Mouse (Mus musculus) midbrain, embryonic 11.5 days (tissue): ENCODE data around the gene Hsbp1. TPM values are rescaled to one million over a fixed set of nuclear protein-coding genes. Genes with fewer than 3 reads are reported as not detected.
"Not testable (repeated sequence)": the region's sequence is repeated elsewhere in the genome, so short reads cannot be mapped to it uniquely, and the experiment has no call there.

ENCODE experiments used
- ATAC-seq: fragments of 200-750 bp; cut with Nextera tagmentation; 2 replicates; pipeline ENCODE4 v1.8.0; 2017; ENCODE audit warnings: moderate TSS enrichment, moderate library complexity; ENCODE audit not compliant: low FRiP score
- DNase-seq: peaks from one replicate; pipeline ENCODE4 v3.0.0; 2015; ENCODE audit warnings: low spot score; ENCODE audit errors: missing footprints
- H3K27ac ChIP-seq: fragments of 300-500 bp; sonication (generic); 2 replicates; pipeline ENCODE4 v1.5.1; 2014; ENCODE audit warnings: low read depth, low read length
- H3K27me3 ChIP-seq: fragments of 300-500 bp; sonication (generic); 2 replicates; pipeline ENCODE4 v1.6.1; 2014; ENCODE audit warnings: mild to moderate bottlenecking, low read length, moderate library complexity, mixed read lengths; ENCODE audit not compliant: control insufficient read depth, insufficient read depth
- H3K36me3 ChIP-seq: fragments of 300-500 bp; sonication (generic); 2 replicates; pipeline ENCODE4 v1.6.1; 2014; ENCODE audit warnings: mild to moderate bottlenecking, low read length, moderate library complexity, mixed read lengths; ENCODE audit not compliant: control insufficient read depth, insufficient read depth
- H3K4me1 ChIP-seq: fragments of 300-500 bp; sonication (generic); 2 replicates; pipeline ENCODE4 v1.6.1; 2014; ENCODE audit warnings: low read length; ENCODE audit not compliant: control insufficient read depth, insufficient read depth
- H3K4me2 ChIP-seq: fragments of 300-500 bp; sonication (generic); 2 replicates; pipeline ENCODE4 v1.6.1; 2014; ENCODE audit warnings: mild to moderate bottlenecking, moderate library complexity
- H3K4me3 ChIP-seq: fragments of 300-500 bp; sonication (generic); 2 replicates; pipeline ENCODE4 v1.5.1; 2014; ENCODE audit warnings: low read depth, low read length
- H3K9ac ChIP-seq: fragments of 300-500 bp; sonication (generic); 2 replicates; pipeline ENCODE4 v1.6.1; 2014; ENCODE audit warnings: low read length
- H3K9me3 ChIP-seq: fragments of 300-500 bp; sonication (generic); 2 replicates; pipeline ENCODE4 v1.6.1; 2016; ENCODE audit warnings: low read length; ENCODE audit not compliant: control insufficient read depth
- WGBS: fragments of 180-500 bp; shearing (Covaris S2); extraction: QIAGEN DNeasy Blood & Tissue Kit; methylation state at CpG from one replicate; pipeline ENCODE4 v1.1.7; 2014; 5-methylcytosine and 5-hydroxymethylcytosine counted together
- polyA plus RNA-seq: library from polyadenylated mRNA; unstranded; fragments of >200 nt; fragmentation: Nextera tagmentation; extraction: Ambion mirVana; gene quantifications from 2 replicates; pipeline ENCODE4 v1.2.1, GENCODE M21; 2014

Hsbp1 gene
- polyA plus RNA-seq, 1 experiment from 2014 or later: 374 TPM

- 90% methylated on average over 9 of the region's 9 CpGs for WGBS
- not testable (repeated sequence) for H3K4me1 ChIP-seq, H3K36me3 ChIP-seq, H3K9me3 ChIP-seq, H3K9ac ChIP-seq, H3K4me2 ChIP-seq, H3K27ac ChIP-seq, DNase-seq, H3K27me3 ChIP-seq, H3K4me3 ChIP-seq, ATAC-seq
Observed at GRCm38 (mm10) chr8:119374716-119375115, 30.4 kb downstream of the Hsbp1 start.

DNA sequence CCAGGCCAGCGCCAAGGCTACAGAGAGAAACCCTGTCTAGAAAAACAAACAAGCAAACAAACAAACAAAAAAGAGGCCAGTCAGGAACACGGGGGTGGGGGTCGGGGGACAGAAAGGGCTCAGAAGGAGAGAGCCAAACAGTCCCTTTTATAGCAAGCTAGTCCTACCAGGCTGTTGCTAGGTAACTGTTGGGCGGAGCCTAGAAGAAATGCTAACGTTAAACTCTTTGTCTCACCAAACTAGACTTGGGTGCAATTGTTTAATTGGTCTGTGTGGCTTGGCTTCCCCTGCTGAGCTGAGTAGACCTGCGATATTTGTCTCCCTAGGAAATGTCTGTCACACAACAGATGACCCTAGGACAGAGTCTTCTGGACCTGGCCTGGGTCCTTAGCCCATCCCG, 34.2 kb downstream of the Hsbp1 start:
- 73% methylated on average over 7 of the region's 7 CpGs for WGBS
- no peak overlapping the region for H3K4me3 ChIP-seq
- no peaks in the 10 kb centered on the region for H3K4me1 ChIP-seq
- DNase-seq (peak; percentile 68), ATAC-seq (no peak)
- H3K27ac ChIP-seq: no peak overlapping the region
- no peaks in the 10 kb centered on the region for H3K36me3 ChIP-seq
- no peak overlapping the region for H3K4me2 ChIP-seq
- H3K27me3 ChIP-seq: no peaks in the 10 kb centered on the region
- no peaks in the 10 kb centered on the region for H3K9me3 ChIP-seq
- no peak overlapping the region for H3K9ac ChIP-seq

- DNase-seq (peak; percentile 79), ATAC-seq (no peak)
Observed at GRCm38 (mm10) chr8:119380619-119381018, 36.3 kb downstream of the Hsbp1 start.

DNA sequence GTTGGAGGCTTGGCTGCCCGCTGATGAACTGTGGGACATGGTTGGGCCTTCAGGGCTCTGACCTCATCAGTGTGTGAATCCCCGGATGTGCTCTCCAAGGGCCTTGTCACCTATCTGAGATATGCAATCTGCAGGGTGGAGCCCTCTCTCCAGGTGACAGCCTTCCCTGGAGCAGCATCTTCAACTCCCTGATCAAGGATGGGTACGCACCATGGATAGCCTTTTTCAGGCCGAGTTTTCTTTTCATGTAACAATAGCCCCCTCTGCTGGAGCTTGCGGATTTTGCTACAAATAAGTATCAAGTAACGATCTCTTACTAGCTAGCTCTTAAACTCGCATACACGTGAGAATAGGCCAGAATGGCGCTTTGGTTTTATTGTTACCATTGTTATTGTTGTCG, 40.2 kb downstream of the Hsbp1 start:
- no peak for ATAC-seq

More at GRCm38 (mm10) chr8:119380619-119381018, 36.3 kb downstream of the Hsbp1 start:
- 34% methylated on average over 4 of the region's 4 CpGs for WGBS
- H3K36me3 ChIP-seq: no peaks in the 10 kb centered on the region
- no peak overlapping the region for H3K27ac ChIP-seq
- H3K9me3 ChIP-seq: no peaks in the 10 kb centered on the region
- no peaks in the 10 kb centered on the region for H3K4me1 ChIP-seq
- no peak overlapping the region for H3K4me2 ChIP-seq
- H3K27me3 ChIP-seq: no peaks in the 10 kb centered on the region
- no peak overlapping the region for H3K4me3 ChIP-seq
- no peak overlapping the region for H3K9ac ChIP-seq

GRCm38 (mm10) chr8:119385854-119386253, 41.6 kb downstream of the Hsbp1 start:
- DNase-seq: peak; percentile 17
- Histone ChIP-seq H3K9me3 (no peaks in the 10 kb centered on the region), H3K9ac (no peak overlapping the region), H3K27ac (no peak overlapping the region), H3K4me1 (no peaks in the 10 kb centered on the region), H3K27me3 (no peaks in the 10 kb centered on the region), H3K4me3 (no peak overlapping the region), H3K4me2 (no peak overlapping the region), H3K36me3 (no peaks in the 10 kb centered on the region)
- ATAC-seq: no peak
- WGBS: 75% methylated on average over 6 of the region's 6 CpGs

More for the DNA sequence above, 40.2 kb downstream of the Hsbp1 start:
- Histone ChIP-seq H3K4me1 (no peaks in the 10 kb centered on the region), H3K27ac (no peak overlapping the region), H3K27me3 (no peaks in the 10 kb centered on the region), H3K36me3 (no peaks in the 10 kb centered on the region), H3K9me3 (no peaks in the 10 kb centered on the region), H3K9ac (no peak overlapping the region), H3K4me3 (no peak overlapping the region), H3K4me2 (no peak overlapping the region)
- 26% methylated on average over 10 of the region's 10 CpGs for WGBS
- DNase-seq: peak; percentile 98

DNA sequence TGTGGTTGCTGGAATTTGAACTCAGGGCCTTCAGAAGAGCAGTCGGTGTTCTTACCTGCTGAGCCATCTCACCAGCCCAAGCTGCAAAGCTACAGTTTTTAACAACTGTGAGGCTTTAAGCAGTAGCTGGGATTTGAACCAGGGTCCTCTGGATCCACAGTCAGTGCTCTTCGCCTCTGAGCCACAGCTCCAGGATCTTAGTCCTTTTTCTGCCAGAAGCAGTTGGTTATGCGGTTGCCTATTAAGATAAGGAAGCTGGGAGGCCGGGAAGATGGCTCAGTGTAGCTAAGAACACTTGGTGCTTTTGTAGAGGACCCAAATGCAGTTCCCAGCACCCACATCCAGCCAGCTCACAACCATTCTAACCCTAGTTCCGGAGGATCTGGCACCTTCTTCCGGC, 42.7 kb downstream of the Hsbp1 start:
- no peak for ATAC-seq
- Histone ChIP-seq H3K4me1 (no peaks in the 10 kb centered on the region), H3K36me3 (no peaks in the 10 kb centered on the region), H3K27ac (no peak overlapping the region), H3K9me3 (no peaks in the 10 kb centered on the region), H3K4me3 (no peak overlapping the region), H3K9ac (no peak overlapping the region), H3K4me2 (no peak overlapping the region), H3K27me3 (no peaks in the 10 kb centered on the region)
- WGBS: 80% methylated on average over 6 of the region's 6 CpGs
- DNase-seq: no peak

GRCm38 (mm10) chr8:119394097-119394496, 49.8 kb downstream of the Hsbp1 start:
- DNase-seq (no peak), ATAC-seq (no peak; the same call in 1 of the 2 replicates)
- 77% methylated on average over 9 of the region's 9 CpGs for WGBS
- Histone ChIP-seq H3K36me3 (no peaks in the 10 kb centered on the region), H3K4me1 (peaks cover 8% of the 10 kb centered on the region), H3K27ac (no peak overlapping the region), H3K4me3 (peak overlapping the region; percentile 83), H3K9ac (peak overlapping the region; percentile 86), H3K4me2 (peak overlapping the region; percentile 100), H3K9me3 (no peaks in the 10 kb centered on the region), H3K27me3 (no peaks in the 10 kb centered on the region)

- peak; percentile 98 for DNase-seq
- Histone ChIP-seq H3K4me3 (peak within 1 kb of the TSS; percentile 83), H3K4me2 (peak within 1 kb of the TSS; percentile 100), H3K4me1 (peaks cover 8% of the 10 kb centered on the region), H3K27me3 (no peaks in the 10 kb centered on the region), H3K27ac (peak within 1 kb of the TSS; percentile 77), H3K9ac (peak within 1 kb of the TSS; percentile 86), H3K9me3 (no peaks in the 10 kb centered on the region), H3K36me3 (no peaks in the 10 kb centered on the region)
- peak; percentile 97 for ATAC-seq
- 3% methylated on average over 40 of the region's 44 CpGs for WGBS
Observed at GRCm38 (mm10) chr8:119394524-119395026, 50.3 kb downstream of the Hsbp1 start, which contains the start of gene Mlycd. Gene Mlycd, plus strand, starts transcription at chr8:119394878.

- DNase-seq (peak; percentile 83), ATAC-seq (peak; percentile 70)
- H3K27me3 ChIP-seq: no peaks in the 10 kb centered on the region
- peak overlapping the region; percentile 100 for H3K4me2 ChIP-seq
- 7% methylated on average over 67 of the region's 83 CpGs for WGBS
- no peaks in the 10 kb centered on the region for H3K36me3 ChIP-seq
- peak overlapping the region; percentile 83 for H3K4me3 ChIP-seq
- H3K9me3 ChIP-seq: no peaks in the 10 kb centered on the region
- peak overlapping the region; percentile 77 for H3K27ac ChIP-seq
- peak overlapping the region; percentile 86 for H3K9ac ChIP-seq
- H3K4me1 ChIP-seq: peaks cover 8% of the 10 kb centered on the region
Observed at GRCm38 (mm10) chr8:119395072-119395950, 51.0 kb downstream of the Hsbp1 start.
